Mouse (Mus musculus) embryonic fibroblast, embryonic 13.5 days (primary cell): ENCODE measurements around the gene Homer3. TPM values are rescaled to one million over a fixed set of nuclear protein-coding genes. Genes with fewer than 3 reads are reported as not detected.

Experiments used
- H3K27ac ChIP-seq: 2 replicates; pipeline ENCODE4 v1.5.1; 2012; ENCODE audit warnings: low read length, control low read depth, inconsistent platforms; ENCODE audit not compliant: insufficient read depth
- H3K4me1 ChIP-seq: 2 replicates; pipeline ENCODE4 v1.6.1; 2011; ENCODE audit warnings: low read length; ENCODE audit not compliant: control insufficient read depth, insufficient read depth
- H3K4me3 ChIP-seq: 2 replicates; pipeline ENCODE4 v1.5.1; 2011; ENCODE audit warnings: mild to moderate bottlenecking, control low read depth, low read length; ENCODE audit not compliant: insufficient read depth
- CTCF ChIP-seq: IDR thresholded peaks from 2 replicates; pipeline ENCODE4 v1.5.1; 2011; ENCODE audit warnings: mild to moderate bottlenecking, control low read depth, low read length, moderate library complexity, borderline replicate concordance; ENCODE audit not compliant: insufficient read depth
- POLR2A ChIP-seq: IDR thresholded peaks from 2 replicates; pipeline ENCODE4 v1.6.1; 2011; ENCODE audit warnings: low read depth, mild to moderate bottlenecking, control low read depth, low read length, moderate library complexity
- polyA plus RNA-seq: library from polyadenylated mRNA; stranded (reverse); fragments of >200 nt; gene quantifications from 2 replicates; pipeline ENCODE4 v1.2.4, GENCODE M21; 2011; ENCODE audit warnings: low read depth; ENCODE audit not compliant: missing spikeins, insufficient read length

Homer3 gene
- polyA plus RNA-seq, 1 experiment = 42.2 TPM

- Histone ChIP-seq H3K4me1 (no peaks in the 10 kb centered on the region), H3K27ac (no peak overlapping the region), H3K4me3 (no peak overlapping the region)
- TF ChIP-seq POLR2A = no peak
- TF ChIP-seq CTCF = no peak
Measured at GRCm38 (mm10) chr8:70313399-70313798, 30.8 kb downstream of the Homer3 start.

DNA sequence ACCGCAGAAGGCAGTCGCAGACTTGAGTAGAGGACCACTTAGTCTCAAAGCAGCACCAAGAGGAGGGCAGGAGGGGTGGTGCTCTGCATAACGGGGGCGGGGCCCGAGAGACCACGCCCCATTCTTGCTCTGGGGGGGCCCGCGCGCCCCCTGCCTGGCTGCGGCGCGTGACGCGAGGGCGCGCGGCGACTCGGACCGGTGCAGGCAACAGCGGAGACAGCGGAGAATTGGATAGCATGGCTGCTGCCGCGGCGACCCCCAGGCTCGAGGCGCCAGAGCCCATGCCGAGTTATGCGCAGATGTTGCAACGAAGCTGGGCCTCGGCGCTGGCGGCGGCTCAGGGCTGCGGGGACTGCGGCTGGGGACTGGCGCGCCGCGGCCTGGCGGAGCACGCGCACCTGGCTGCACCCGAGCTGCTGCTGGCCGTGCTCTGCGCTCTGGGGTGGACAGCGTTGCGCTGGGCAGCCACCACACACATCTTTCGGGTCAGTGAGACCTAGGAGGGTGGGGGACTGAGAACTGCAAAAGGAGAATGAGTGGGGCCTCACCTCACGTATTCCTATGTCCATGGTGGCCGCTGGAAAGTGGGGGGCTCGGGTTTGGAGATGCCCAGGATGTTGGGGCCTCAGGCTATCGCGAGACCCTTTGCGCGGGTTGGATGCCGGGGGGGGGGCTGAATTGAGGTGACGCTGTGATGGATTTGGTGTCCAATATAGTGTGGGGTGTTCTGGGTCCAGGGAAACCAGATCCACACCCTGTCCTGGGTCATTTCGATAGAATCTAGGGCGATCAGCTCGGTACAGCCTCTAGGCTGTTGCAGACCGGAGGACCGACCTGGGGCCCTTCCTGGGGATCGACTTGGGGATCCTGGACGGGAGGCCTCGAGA lies 33.2 kb downstream of the Homer3 start, which contains the start of gene Cers1:
Gene Cers1, plus strand, starts transcription at position 152 of the 887 bp plus-strand sequence.
- no peaks in the 10 kb centered on the region for H3K4me1 ChIP-seq
- peak; percentile 60; the same call in 1 of the 2 replicates for TF ChIP-seq POLR2A
- TF ChIP-seq CTCF = no peak
- H3K4me3 ChIP-seq = peak within 1 kb of the TSS; percentile 69
- no peak within 1 kb of the TSS for H3K27ac ChIP-seq

DNA sequence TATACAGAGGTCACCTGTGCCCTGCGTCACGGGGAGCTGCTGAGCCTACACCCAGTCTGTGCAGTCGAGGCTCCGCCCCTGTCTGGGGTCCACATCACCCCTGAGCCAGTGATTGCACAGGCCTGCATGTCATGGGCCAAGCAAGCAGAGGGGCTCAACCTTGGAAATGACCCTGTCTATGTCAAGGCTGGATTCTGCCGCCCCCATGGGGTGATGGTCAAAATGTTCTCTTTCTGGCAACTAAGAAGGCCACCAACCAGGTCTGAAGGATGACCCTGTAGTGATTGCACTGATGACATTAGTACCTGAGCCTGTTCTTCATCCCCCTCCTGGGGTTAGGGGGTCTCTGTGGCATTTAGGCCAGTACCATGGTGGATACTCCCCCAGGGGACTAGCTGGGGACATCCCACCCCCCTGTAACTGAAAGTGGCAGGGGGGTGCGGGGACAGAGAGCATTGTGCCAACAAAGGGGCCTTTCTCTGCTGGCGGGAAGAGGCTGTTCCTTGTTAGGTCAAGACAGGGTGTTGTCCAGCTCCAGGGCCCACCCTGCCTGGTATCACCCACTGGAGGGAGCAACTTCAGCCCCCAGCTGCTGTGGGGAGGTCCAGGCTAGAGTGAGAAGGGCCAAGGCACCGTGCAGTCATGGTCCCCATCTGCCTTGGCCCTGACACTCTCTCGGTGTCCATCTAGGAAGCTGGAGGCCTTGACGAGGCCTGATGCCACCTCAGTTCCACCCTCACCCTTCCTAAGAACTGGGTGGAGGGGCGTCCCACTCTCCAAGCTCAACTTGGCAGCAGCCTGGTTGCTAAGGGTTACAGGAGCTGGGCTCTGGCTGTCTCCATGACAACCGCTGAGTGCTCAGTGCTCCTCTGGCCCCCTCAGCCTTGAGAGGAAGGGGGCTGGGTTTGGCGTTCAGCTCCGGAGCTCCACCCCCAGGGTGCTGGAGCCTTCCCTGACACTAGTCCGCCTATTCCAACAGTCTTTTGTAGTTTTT lies 34.2 kb downstream of the Homer3 start:
- TF ChIP-seq POLR2A = no peak
- no peak for TF ChIP-seq CTCF
- Histone ChIP-seq H3K4me3 (peak overlapping the region; percentile 69), H3K4me1 (no peaks in the 10 kb centered on the region), H3K27ac (no peak overlapping the region)

- Histone ChIP-seq H3K4me3 (no peak overlapping the region), H3K4me1 (no peaks in the 10 kb centered on the region), H3K27ac (no peak overlapping the region)
- TF ChIP-seq POLR2A (no peak), CTCF (no peak)
Measured at GRCm38 (mm10) chr8:70317872-70318271, 35.2 kb downstream of the Homer3 start.

DNA sequence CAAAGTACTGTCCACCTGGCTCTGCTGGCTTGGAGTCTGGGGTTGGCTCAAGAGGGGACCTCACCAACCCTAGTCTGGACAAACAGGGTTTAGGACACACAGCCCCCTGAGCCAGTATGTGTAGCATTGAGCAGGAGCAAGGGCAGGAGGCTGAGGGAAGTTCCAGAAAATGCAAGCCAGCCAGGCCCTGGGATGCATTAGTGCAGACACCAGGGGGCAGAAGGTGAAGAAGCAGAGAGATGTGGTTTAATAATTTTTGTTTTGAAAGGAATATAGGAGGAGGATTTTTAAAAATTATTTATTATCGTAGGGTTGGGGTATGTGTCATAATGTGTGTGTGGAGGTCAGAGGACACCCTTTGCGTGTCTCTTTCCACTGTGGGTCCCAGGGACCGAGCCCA lies 41.1 kb downstream of the Homer3 start:
- Histone ChIP-seq H3K4me3 (no peak overlapping the region), H3K27ac (no peak overlapping the region), H3K4me1 (no peaks in the 10 kb centered on the region)
- TF ChIP-seq POLR2A = no peak
- TF ChIP-seq CTCF = no peak; the same call in 1 of the 2 replicates

GRCm38 (mm10) chr8:70327512-70327911 lies 44.9 kb downstream of the Homer3 start:
- TF ChIP-seq POLR2A (no peak), CTCF (no peak)
- no peak overlapping the region for H3K4me3 ChIP-seq
- H3K4me1 ChIP-seq = no peaks in the 10 kb centered on the region
- H3K27ac ChIP-seq = no peak overlapping the region

DNA sequence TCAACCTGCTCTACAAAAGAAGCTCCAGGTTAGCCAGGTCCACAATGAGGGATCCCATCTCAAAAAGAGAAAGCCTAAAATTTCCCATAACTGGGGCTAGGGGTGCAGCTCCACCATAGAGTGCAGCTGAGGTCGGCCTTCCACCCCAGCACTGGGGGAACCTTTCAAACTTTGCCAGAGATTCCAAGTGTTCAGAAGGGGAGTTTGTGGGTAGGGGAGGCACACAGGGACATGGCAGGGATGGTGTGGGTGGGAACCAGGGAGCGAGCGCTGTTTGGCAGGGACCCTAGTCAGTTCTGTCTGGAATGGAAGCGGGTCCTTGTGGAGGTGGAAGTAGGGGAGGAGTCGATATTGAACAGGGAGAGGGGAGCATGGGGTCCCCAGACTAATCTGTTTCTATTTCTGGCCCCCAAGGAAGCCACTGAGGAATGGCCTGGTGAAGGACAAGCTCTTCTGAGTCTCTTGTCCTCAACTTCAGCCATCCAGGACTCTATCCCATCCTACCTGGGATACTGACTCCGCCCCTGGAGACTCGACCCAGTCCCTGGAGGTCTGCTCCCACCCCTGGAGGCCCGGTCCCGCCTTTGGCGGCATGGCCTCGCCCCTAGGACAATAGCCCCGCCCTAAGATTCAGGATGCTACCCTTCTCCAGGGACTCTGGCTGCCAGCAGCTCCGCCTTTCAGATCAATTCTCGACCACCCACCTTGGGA lies 46.7 kb downstream of the Homer3 start, which contains the start of gene Gdf1:
Gene Gdf1, plus strand, starts transcription at position 694 of the 711 bp plus-strand sequence.
- no peak within 1 kb of the TSS for H3K4me3 ChIP-seq
- TF ChIP-seq CTCF (no peak), POLR2A (no peak)
- H3K27ac ChIP-seq = no peak within 1 kb of the TSS
- H3K4me1 ChIP-seq = no peaks in the 10 kb centered on the region

DNA sequence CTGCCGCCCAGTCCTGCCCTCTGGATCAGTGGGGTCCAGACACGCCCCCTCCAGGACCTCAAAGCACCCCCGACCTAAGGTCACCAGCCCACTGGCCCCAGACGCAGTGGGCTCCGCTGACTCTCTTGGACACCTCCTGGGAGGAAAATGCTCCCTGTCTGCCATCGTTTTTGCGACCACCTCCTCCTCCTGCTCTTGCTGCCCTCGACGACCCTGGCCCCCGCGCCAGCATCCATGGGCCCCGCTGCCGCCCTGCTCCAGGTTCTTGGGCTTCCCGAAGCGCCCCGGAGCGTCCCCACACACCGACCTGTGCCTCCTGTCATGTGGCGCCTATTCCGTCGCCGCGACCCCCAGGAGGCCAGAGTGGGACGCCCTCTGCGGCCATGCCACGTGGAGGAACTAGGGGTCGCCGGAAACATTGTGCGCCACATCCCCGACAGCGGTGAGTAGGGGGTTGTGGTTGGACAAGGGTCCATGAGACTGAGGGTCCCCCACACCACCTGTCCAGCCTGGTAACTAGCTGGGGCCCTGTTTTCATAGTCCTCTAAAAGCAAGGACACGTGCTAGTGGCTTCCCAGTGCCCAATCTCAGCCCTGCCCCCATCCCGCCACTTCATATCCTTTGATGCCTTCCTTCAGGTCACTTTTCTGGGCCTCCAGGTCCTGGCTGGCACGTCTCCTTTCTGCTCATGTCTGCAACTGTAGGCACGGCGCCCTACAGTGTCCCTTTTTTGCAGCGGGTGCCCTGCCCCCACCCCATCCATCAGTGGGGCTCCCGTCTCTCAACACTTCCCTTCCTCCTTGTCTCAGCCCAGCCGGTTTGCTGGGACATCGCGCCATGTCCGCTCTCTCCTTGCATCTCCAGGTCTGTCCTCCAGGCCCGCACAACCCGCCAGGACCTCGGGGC lies 47.5 kb downstream of the Homer3 start:
- no peak overlapping the region for H3K4me3 ChIP-seq
- TF ChIP-seq CTCF = no peak
- no peak for TF ChIP-seq POLR2A
- no peak overlapping the region for H3K27ac ChIP-seq
- no peaks in the 10 kb centered on the region for H3K4me1 ChIP-seq
